Mouse (Mus musculus): Measurements from ENCODE around the gene Ap1m2.

GRCm38 (mm10) chr9:21336491-21336890 is 24.4 kb upstream of the Ap1m2 start:
- no peak for TF ChIP-seq CTCF (IDR thresholded peaks at IDR 0.05; ENCODE audit: low read depth)
- TF ChIP-seq EP300 (IDR thresholded peaks at IDR 0.05; ENCODE audit: low read depth), result no peak

Measured in liver, embryonic 14.5 days (tissue).